Mouse (Mus musculus) liver, embryonic 13.5 days (tissue): ENCODE results near the gene Cbr4. TPM values are rescaled to one million over a fixed set of nuclear protein-coding genes. Genes with fewer than 3 reads are reported as not detected.

Experiments
- ATAC-seq: fragments of 200-750 bp; cut with Nextera tagmentation; 2 replicates; pipeline ENCODE4 v1.8.0; 2017; ENCODE audit warnings: low read depth, mild to moderate bottlenecking, moderate number of reproducible peaks, moderate library complexity
- DNase-seq: peaks from one replicate; pipeline ENCODE4 v3.0.0; 2022
- H3K27ac ChIP-seq: fragments of 300-500 bp; sonication (generic); 2 replicates; pipeline ENCODE4 v1.5.1; 2015; ENCODE audit warnings: moderate library complexity, mild to moderate bottlenecking, inconsistent platforms
- H3K27me3 ChIP-seq: fragments of 300-500 bp; sonication (generic); 2 replicates; pipeline ENCODE4 v1.6.1; 2015; ENCODE audit warnings: mild to moderate bottlenecking, inconsistent platforms
- H3K36me3 ChIP-seq: fragments of 300-500 bp; sonication (generic); 2 replicates; pipeline ENCODE4 v1.6.1; 2015; ENCODE audit warnings: mild to moderate bottlenecking, inconsistent platforms
- H3K4me1 ChIP-seq: fragments of 300-500 bp; sonication (generic); replicated peaks from 2 replicates; pipeline ENCODE4 v1.6.1; 2015; ENCODE audit warnings: inconsistent platforms
- H3K4me2 ChIP-seq: fragments of 300-500 bp; sonication (generic); 2 replicates; pipeline ENCODE4 v1.6.1; 2015; ENCODE audit warnings: inconsistent platforms, mild to moderate bottlenecking, moderate library complexity
- H3K4me3 ChIP-seq: fragments of 300-500 bp; sonication (generic); replicated peaks from 2 replicates; pipeline ENCODE4 v1.5.1; 2015; ENCODE audit warnings: mild to moderate bottlenecking, inconsistent platforms
- H3K9ac ChIP-seq: fragments of 300-500 bp; sonication (generic); 2 replicates; pipeline ENCODE4 v1.6.1; 2015; ENCODE audit warnings: mild to moderate bottlenecking, inconsistent platforms
- H3K9me3 ChIP-seq: fragments of 300-500 bp; sonication (generic); replicated peaks from 2 replicates; pipeline ENCODE4 v1.6.1; 2016; ENCODE audit warnings: inconsistent platforms
- WGBS: fragments of 180-500 bp; shearing (Covaris S2); methylation state at CpG from one replicate; pipeline ENCODE4 v1.1.7; 2015; ENCODE audit not compliant: insufficient replicate concordance; 5-methylcytosine and 5-hydroxymethylcytosine counted together
- polyA plus RNA-seq: library from polyadenylated mRNA; unstranded; fragments of >200 nt; fragmentation: Nextera tagmentation; extraction: Ambion mirVana; gene quantifications from 2 replicates; pipeline ENCODE4 v1.2.1, GENCODE M21; 2015

The Cbr4 gene
- polyA plus RNA-seq, 1 experiment from 2014 or later: 21.9 TPM

- DNase-seq (no peak), ATAC-seq (no peak)
- WGBS: 74% methylated on average over 8 of the region's 8 CpGs
- Histone ChIP-seq H3K36me3 (peaks cover 16% of the 10 kb centered on the region), H3K9ac (no peak overlapping the region), H3K4me1 (no peaks in the 10 kb centered on the region), H3K4me3 (no peak overlapping the region), H3K4me2 (no peak overlapping the region), H3K9me3 (peaks cover 10% of the 10 kb centered on the region), H3K27me3 (no peaks in the 10 kb centered on the region), H3K27ac (no peak overlapping the region)
These were observed 65.3 kb downstream of the Cbr4 start for GRCm38 (mm10) chr8:61552755-61553402.

- Histone ChIP-seq H3K36me3 (no peaks in the 10 kb centered on the region), H3K4me1 (peaks cover 7% of the 10 kb centered on the region; the same call in 1 of the 2 replicates), H3K9ac (no peak overlapping the region), H3K4me2 (no peak overlapping the region), H3K9me3 (no peaks in the 10 kb centered on the region), H3K27me3 (no peaks in the 10 kb centered on the region), H3K4me3 (no peak overlapping the region), H3K27ac (no peak overlapping the region)
- WGBS: 70% methylated on average over 6 of the region's 6 CpGs
- ATAC-seq (no peak), DNase-seq (no peak)
These were observed 67.8 kb downstream of the Cbr4 start for GRCm38 (mm10) chr8:61555343-61555742.

GRCm38 (mm10) chr8:61556219-61556618 lies 68.7 kb downstream of the Cbr4 start:
- Histone ChIP-seq H3K27ac (no peak overlapping the region), H3K36me3 (no peaks in the 10 kb centered on the region), H3K4me2 (no peak overlapping the region), H3K9ac (no peak overlapping the region), H3K4me3 (no peak overlapping the region), H3K27me3 (no peaks in the 10 kb centered on the region), H3K4me1 (peaks cover 7% of the 10 kb centered on the region; the same call in 1 of the 2 replicates), H3K9me3 (no peaks in the 10 kb centered on the region)
- ATAC-seq (no peak), DNase-seq (no peak)
- 64% methylated on average over 8 of the region's 8 CpGs for WGBS
